Mouse (Mus musculus) thymus, postnatal 0 days (tissue): Measurements from ENCODE around the gene Prpsap1. TPM values are rescaled to one million over a fixed set of nuclear protein-coding genes. Genes with fewer than 3 reads are reported as not detected.
"Not testable (repeated sequence)": the region's sequence is repeated elsewhere in the genome, so short reads cannot be mapped to it uniquely, and the experiment has no call there.

Experiments used
- DNase-seq: peaks from one replicate; pipeline ENCODE4 v3.0.0-alpha.2; 2015; ENCODE audit warnings: low spot score
- polyA plus RNA-seq: library from polyadenylated mRNA; unstranded; fragments of >200 nt; fragmentation: Nextera tagmentation; extraction: Ambion mirVana; gene quantifications from 2 replicates; pipeline ENCODE4 v1.2.1, GENCODE M21; 2015

Prpsap1 gene
- polyA plus RNA-seq, 1 experiment from 2014 or later = 90.9 TPM

GRCm38 (mm10) chr11:116488693-116489375, 5.2 kb downstream of the Prpsap1 start:
- DNase-seq = peak; percentile 33

DNA sequence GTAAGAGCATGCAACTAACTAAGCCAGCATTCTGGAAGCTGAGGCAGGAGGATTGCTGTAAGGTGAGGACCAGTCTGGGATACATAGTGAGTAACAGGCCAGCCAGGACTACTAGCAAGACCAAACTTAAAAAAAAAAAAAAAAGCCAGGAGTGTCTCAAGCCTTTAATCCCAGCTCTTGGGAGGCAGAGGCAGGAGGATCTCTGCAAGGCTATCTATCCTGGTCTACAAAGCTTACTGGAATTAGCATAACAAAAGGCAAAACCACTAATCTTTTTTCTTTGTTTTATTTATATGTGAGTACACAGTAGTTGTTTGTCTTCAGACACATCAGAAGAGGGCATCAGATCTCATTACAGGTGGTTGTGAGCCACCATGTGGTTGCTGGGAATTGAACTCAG, 5.8 kb downstream of the Prpsap1 start:
- DNase-seq = no peak

- DNase-seq = no peak
These were observed 9.7 kb downstream of the Prpsap1 start for GRCm38 (mm10) chr11:116484261-116484660.

- no peak for DNase-seq
These were observed 12.2 kb downstream of the Prpsap1 start for GRCm38 (mm10) chr11:116481776-116482175.

GRCm38 (mm10) chr11:116480975-116481374, 13.0 kb downstream of the Prpsap1 start:
- no peak for DNase-seq

- DNase-seq = no peak
These were observed 14.2 kb downstream of the Prpsap1 start for GRCm38 (mm10) chr11:116479832-116480231.

- no peak for DNase-seq
These were observed 15.0 kb downstream of the Prpsap1 start for GRCm38 (mm10) chr11:116478978-116479377.

DNA sequence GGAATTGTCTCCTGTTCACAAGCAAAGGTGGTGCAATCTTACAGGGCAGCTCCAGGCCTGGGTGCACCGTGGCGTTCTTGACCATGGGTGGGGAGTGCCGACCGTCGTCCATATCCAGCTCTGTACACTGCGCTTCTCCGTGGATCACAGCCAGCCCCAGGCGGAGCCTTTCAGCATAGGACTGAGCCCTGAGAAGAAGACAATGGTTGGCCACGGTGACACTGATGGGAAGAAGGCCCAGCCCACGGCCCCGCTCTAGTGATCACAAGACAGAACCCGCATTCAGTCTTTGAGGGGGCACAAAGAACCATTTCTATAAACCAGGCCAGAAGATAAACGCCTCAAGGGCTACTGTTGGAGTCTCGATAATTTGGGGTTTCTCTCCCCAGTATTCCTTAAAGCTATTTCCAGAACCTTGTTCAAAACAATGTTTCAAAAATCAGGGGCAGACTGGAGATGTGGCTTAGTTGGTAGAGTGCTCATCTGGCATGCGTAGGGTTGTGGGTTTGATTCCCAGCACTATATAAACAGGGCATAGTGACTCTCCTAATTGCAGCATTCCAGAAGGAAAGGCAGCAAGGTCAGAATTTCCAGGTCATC, 16.7 kb downstream of the Prpsap1 start:
- no peak for DNase-seq

- no peak for DNase-seq
These were observed 17.3 kb downstream of the Prpsap1 start for GRCm38 (mm10) chr11:116476696-116477095.

GRCm38 (mm10) chr11:116476041-116476440, 18.0 kb downstream of the Prpsap1 start:
- no peak for DNase-seq

GRCm38 (mm10) chr11:116472275-116472674, 21.7 kb downstream of the Prpsap1 start:
- DNase-seq = no peak

- DNase-seq = no peak
These were observed 23.1 kb downstream of the Prpsap1 start for GRCm38 (mm10) chr11:116470896-116471295.

- DNase-seq = no peak
These were observed 23.8 kb downstream of the Prpsap1 start for GRCm38 (mm10) chr11:116470249-116470648.

DNA sequence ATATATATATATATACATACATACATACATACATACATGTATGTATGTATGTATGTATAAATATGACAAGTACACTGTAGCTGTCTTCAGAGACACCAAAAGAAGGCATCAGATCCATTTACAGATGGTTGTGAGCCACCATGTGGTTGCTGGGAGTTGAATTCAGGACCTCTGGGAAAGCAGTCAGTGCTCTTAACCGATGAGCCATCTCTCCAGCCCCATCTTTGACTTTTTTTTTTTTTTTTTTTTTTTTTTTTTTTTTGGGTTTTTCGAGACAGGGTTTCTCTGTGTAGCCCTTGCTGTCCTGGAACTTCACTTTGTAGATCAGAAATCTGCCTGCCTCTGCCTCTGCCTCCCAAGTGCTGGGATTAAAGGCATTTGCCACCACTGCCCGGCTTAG, 25.7 kb downstream of the Prpsap1 start:
- not testable (repeated sequence) for DNase-seq

DNA sequence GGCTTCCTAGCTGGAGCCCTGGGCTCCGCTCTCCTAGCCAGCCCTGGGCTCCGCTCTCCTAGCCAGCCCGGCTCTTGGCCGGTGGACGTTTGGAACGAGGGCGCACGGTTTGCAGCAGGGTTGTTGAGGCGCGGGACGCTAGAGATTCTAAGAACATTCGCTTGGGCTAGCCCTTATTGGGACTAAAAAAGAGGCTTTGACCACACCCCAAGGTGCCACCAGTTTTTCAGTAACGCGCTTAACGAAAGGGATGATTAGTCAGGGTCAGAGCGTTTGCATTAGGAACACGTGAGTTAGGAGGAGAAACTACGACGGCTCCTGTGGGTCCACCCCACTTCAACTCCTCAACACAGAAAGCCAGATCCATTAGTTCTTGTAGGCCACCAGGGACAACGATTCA, 27.9 kb downstream of the Prpsap1 start, which contains the start of gene Qrich2:
Gene Qrich2, minus strand, starts transcription at position 101 of the 400 bp plus-strand sequence.
- DNase-seq = no peak

- DNase-seq = peak; percentile 79
These were observed 30.2 kb downstream of the Prpsap1 start for GRCm38 (mm10) chr11:116463833-116464232.

GRCm38 (mm10) chr11:116463338-116463737, 30.7 kb downstream of the Prpsap1 start:
- DNase-seq = no peak

- no peak for DNase-seq
These were observed 34.2 kb downstream of the Prpsap1 start for GRCm38 (mm10) chr11:116459786-116460185.

DNA sequence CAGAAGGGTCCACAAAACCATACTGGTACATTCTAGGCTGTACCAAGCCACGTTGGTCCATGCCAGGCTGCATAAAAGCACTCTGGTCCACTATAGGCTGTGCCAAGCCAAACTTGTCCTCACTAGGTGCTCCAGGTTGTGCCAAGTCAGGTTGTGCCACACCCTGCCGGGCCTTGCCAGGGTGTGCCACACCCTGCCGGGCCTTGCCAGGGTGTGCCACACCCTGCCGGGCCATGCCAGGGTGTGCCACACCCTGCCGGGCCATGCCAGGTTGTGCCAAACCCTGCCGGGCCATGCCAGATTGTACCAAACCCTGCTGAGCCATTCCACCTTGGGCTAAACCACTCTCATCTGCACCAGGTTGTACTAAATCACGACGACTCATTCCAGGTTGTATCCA, 37.8 kb downstream of the Prpsap1 start:
- DNase-seq = no peak

GRCm38 (mm10) chr11:116453889-116454288, 40.1 kb downstream of the Prpsap1 start:
- no peak for DNase-seq

DNA sequence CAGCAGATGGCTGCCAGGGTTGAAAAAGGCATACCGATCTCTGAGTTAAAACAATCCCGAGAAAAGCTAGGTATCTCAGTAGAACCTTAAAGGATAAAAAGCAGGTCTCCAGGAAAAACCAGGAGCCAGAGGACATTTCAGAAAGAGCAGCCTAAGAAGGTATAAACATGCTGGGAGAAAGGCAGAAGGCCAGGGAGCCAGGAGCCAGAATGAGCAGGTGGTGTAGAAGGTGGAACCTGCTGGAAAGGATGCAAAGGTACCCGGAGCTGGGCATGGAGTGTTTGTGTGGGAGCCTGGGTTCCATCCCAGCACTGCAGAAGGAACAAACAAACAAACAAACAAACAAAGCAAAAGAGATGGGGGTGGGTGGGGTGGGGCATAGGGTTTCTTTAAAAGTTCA, 44.7 kb downstream of the Prpsap1 start:
- no peak for DNase-seq

GRCm38 (mm10) chr11:116447822-116448221, 46.2 kb downstream of the Prpsap1 start:
- no peak for DNase-seq

GRCm38 (mm10) chr11:116446308-116446887, 47.6 kb downstream of the Prpsap1 start:
- DNase-seq = no peak
